ENCODE assay signal across 28 mouse cellular contexts in the genomic region with DNA sequence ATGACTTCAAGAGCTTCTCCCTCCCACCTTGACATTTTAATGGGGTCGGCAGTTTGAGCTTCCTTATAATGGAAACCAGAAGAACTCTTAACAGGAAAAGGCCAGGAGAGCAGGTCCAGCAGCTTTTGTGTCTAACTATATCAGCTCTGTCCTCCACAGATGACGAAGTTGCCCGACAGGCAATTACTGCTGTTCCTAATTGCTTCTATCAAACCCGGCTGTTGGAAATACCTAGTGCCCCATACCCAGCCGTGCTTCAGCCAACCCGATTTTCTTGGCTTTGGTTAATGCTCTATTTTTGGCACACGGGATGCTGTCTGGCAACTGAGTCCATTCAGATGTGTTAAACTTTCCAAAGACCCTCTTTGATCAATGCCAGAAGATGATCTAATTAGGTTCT.
DNase-seq lines count a peak whose midpoint lies in the region; ATAC-seq and TF ChIP-seq lines count a peak whose summit lies in the region.
"Had no signal": no experiment of that assay in that cellular context is flagged by ENCODE, and none has a peak within 500 bp of the region (broad histone marks: within the 10 kb centered on the region; RNA-seq: fewer than 3 reads in every experiment).

No protein-coding gene starts in this region.

- H3K9ac ChIP-seq in forebrain, embryonic 14.5 days (ENCODE audit: low read length), result no peak overlapping the region
- H3K9ac ChIP-seq in forebrain, embryonic 11.5 days (ENCODE audit: low read length), result no peak overlapping the region
- no peak overlapping the region for H3K9ac ChIP-seq in forebrain, postnatal 0 days
- H3K9ac ChIP-seq: heart, embryonic 15.5 days; kidney, embryonic 15.5 days; limb, embryonic 15.5 days; liver, embryonic 13.5 days; midbrain, embryonic 13.5 days; neural tube, embryonic 15.5 days had no signal

- no peaks in the 10 kb centered on the region for H3K36me3 ChIP-seq in forebrain, embryonic 14.5 days (ENCODE audit: control insufficient read depth, insufficient read depth, low read length)
- H3K36me3 ChIP-seq in forebrain, embryonic 11.5 days (ENCODE audit: control insufficient read depth, insufficient read depth, low read length), result no peaks in the 10 kb centered on the region
- no peaks in the 10 kb centered on the region for H3K36me3 ChIP-seq in forebrain, postnatal 0 days (ENCODE audit: insufficient read depth)
- H3K36me3 ChIP-seq: heart, embryonic 10.5 days; heart, embryonic 15.5 days; kidney, embryonic 15.5 days; limb, embryonic 15.5 days; liver, embryonic 13.5 days; midbrain, embryonic 13.5 days; neural tube, embryonic 15.5 days had no signal

- no peak overlapping the region for H3K4me3 ChIP-seq in forebrain, embryonic 14.5 days (ENCODE audit: low read depth, low read length)
- no peak overlapping the region for H3K4me3 ChIP-seq in forebrain, embryonic 11.5 days (ENCODE audit: low read depth, low read length)
- no peak overlapping the region for H3K4me3 ChIP-seq in forebrain, postnatal 0 days (ENCODE audit: low read depth, low read length)
- H3K4me3 ChIP-seq: heart, embryonic 10.5 days; heart, embryonic 15.5 days; kidney, embryonic 15.5 days; limb, embryonic 15.5 days; liver, embryonic 13.5 days; midbrain, embryonic 13.5 days; neural tube, embryonic 15.5 days had no signal

- no peaks in the 10 kb centered on the region for H3K9me3 ChIP-seq in forebrain, embryonic 14.5 days (replicated peaks; ENCODE audit: control insufficient read depth, low read length)
- H3K9me3 ChIP-seq in forebrain, embryonic 11.5 days (ENCODE audit: control insufficient read depth, low read length), result no peaks in the 10 kb centered on the region
- no peaks in the 10 kb centered on the region for H3K9me3 ChIP-seq in forebrain, postnatal 0 days (ENCODE audit: low read length)
- H3K9me3 ChIP-seq: heart, embryonic 10.5 days; heart, embryonic 15.5 days; kidney, embryonic 15.5 days; limb, embryonic 15.5 days; liver, embryonic 13.5 days; midbrain, embryonic 13.5 days; neural tube, embryonic 15.5 days had no signal

- no peak overlapping the region for H3K27ac ChIP-seq in forebrain, embryonic 14.5 days (ENCODE audit: low read depth, low read length)
- no peak overlapping the region for H3K27ac ChIP-seq in forebrain, embryonic 11.5 days (ENCODE audit: low read depth, low read length)
- H3K27ac ChIP-seq in forebrain, postnatal 0 days (ENCODE audit: low read depth, low read length), result no peak overlapping the region
- H3K27ac ChIP-seq: heart, embryonic 10.5 days; heart, embryonic 15.5 days; kidney, embryonic 15.5 days; limb, embryonic 15.5 days; liver, embryonic 13.5 days; midbrain, embryonic 13.5 days; neural tube, embryonic 15.5 days had no signal

- TF ChIP-seq CTCF in brain, embryonic 14.5 days (IDR thresholded peaks at IDR 0.05; ENCODE audit: borderline replicate concordance, extremely low read depth, insufficient read depth, insufficient read length), result no peak
- no peak for TF ChIP-seq CTCF in forebrain, postnatal 0 days (IDR thresholded peaks at IDR 0.05; ENCODE audit: low read depth)

- ATAC-seq in forebrain, embryonic 14.5 days, result peak; percentile 71
- ATAC-seq in forebrain, embryonic 11.5 days (replicated peaks; ENCODE audit: low FRiP score), result no peak
- no peak for ATAC-seq in forebrain, postnatal 0 days
- ATAC-seq in megakaryocyte progenitor cell, adult 5-6 weeks (replicated peaks; ENCODE audit: poor library complexity), result no peak
- ATAC-seq: CD4-positive, CD25-positive, alpha-beta regulatory T cell, adult 4 months; intestine, postnatal 0 days; lung, postnatal 0 days; midbrain, embryonic 13.5 days had no signal

- no peaks in the 10 kb centered on the region for H3K27me3 ChIP-seq in forebrain, embryonic 14.5 days (replicated peaks; ENCODE audit: control insufficient read depth, insufficient read depth, low read length)
- H3K27me3 ChIP-seq in forebrain, embryonic 11.5 days (ENCODE audit: control insufficient read depth, insufficient read depth, low read length), result no peaks in the 10 kb centered on the region
- no peaks in the 10 kb centered on the region for H3K27me3 ChIP-seq in forebrain, postnatal 0 days (ENCODE audit: insufficient read depth, low read length)
- H3K27me3 ChIP-seq: heart, embryonic 15.5 days; kidney, embryonic 15.5 days; limb, embryonic 15.5 days; liver, embryonic 13.5 days; midbrain, embryonic 13.5 days; neural tube, embryonic 15.5 days had no signal

- TF ChIP-seq POLR2A in brain, embryonic 14.5 days (IDR thresholded peaks at IDR 0.05; ENCODE audit: borderline replicate concordance, extremely low read depth, insufficient read depth, insufficient read length, poor library complexity, severe bottlenecking), result no peak

- 53% methylated on average over 7 of the region's 7 CpGs for WGBS in forebrain, embryonic 14.5 days
- 71% methylated on average over 7 of the region's 7 CpGs for WGBS in forebrain, embryonic 11.5 days
- 36% methylated on average over 7 of the region's 7 CpGs for WGBS in forebrain, postnatal 0 days

- no peak overlapping the region for H3K4me2 ChIP-seq in forebrain, embryonic 14.5 days (ENCODE audit: low read length)
- H3K4me2 ChIP-seq in forebrain, embryonic 11.5 days (ENCODE audit: low read depth, low read length, severe bottlenecking), result no peak overlapping the region
- no peak overlapping the region for H3K4me2 ChIP-seq in forebrain, postnatal 0 days (ENCODE audit: low read depth)
- H3K4me2 ChIP-seq: heart, embryonic 15.5 days; kidney, embryonic 15.5 days; limb, embryonic 15.5 days; liver, embryonic 13.5 days; midbrain, embryonic 13.5 days; neural tube, embryonic 15.5 days had no signal

- no peaks in the 10 kb centered on the region for H3K4me1 ChIP-seq in forebrain, embryonic 14.5 days (ENCODE audit: control insufficient read depth, insufficient read depth, low read length)
- no peaks in the 10 kb centered on the region for H3K4me1 ChIP-seq in forebrain, embryonic 11.5 days (replicated peaks; ENCODE audit: control insufficient read depth, insufficient read depth, low read length)
- H3K4me1 ChIP-seq in forebrain, postnatal 0 days (ENCODE audit: insufficient read depth), result no peaks in the 10 kb centered on the region
- H3K4me1 ChIP-seq: heart, embryonic 10.5 days; heart, embryonic 15.5 days; kidney, embryonic 15.5 days; liver, embryonic 13.5 days; midbrain, embryonic 13.5 days; neural tube, embryonic 15.5 days had no signal

- peak; percentile 81 for DNase-seq in forebrain, embryonic 14.5 days (ENCODE audit: low spot score)
- no peak for DNase-seq in forebrain, embryonic 11.5 days (ENCODE audit: low spot score)
- DNase-seq in brain, embryonic 14.5 days (ENCODE audit: low read depth), result peak; percentile 90
- peak; percentile 26 for DNase-seq in embryo, embryonic 11 days
- peak; percentile 46 for DNase-seq in forebrain, postnatal 0 days
- no peak for DNase-seq in urinary bladder, postnatal 36 days (ENCODE audit: low spot score in 2 of 2)
- no peak for DNase-seq in testis, postnatal 14 days (ENCODE audit: low spot score)
- DNase-seq: adrenal gland, postnatal 14 days; cerebellum, adult 18-20 months; cerebellum, postnatal 25 days; gastrocnemius, postnatal 25 days; heart, adult 11 months; kidney, postnatal 25 days; liver, embryonic 13.5 days; lung, adult 18-20 months; lung, postnatal 4 days; retina, postnatal 1 day; right cerebral cortex, postnatal 14 days had no signal

Comparison
In these comparisons a context has a peak if more than half of its experiments do, and no peak if none do; other contexts are left out.
1. DNase-seq: peak in forebrain, embryonic 14.5 days (single experiment), brain, embryonic 14.5 days (single experiment), embryo, embryonic 11 days (single experiment) and forebrain, postnatal 0 days (single experiment); none in forebrain, embryonic 11.5 days (single experiment), urinary bladder, postnatal 36 days (0 of 2) and testis, postnatal 14 days (single experiment).